Mouse (Mus musculus): ENCODE results near the gene Olfr648.

DNA sequence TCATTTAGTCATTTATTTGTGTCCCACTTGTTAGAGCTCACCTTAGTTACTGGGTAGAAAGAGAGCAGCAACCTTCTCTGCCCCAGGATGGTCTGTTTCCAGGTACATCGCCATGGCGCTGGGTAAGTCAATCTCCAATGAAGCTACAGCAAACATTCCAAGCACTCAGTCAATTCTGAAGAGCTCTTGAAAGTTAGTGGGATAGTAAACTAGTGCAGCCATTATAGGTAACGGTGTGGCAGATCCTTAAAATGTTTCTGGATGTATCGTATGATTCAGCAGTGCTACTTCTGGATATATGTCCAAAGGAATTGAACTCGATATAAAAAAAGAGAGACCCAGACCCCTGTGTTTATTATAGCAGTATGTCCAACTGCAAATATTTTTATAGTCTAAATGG, 45.9 kb downstream of the Olfr648 start, which contains the start of gene Olfr643:
- TF ChIP-seq CTCF (IDR thresholded peaks at IDR 0.05) (no peak), EP300 (IDR thresholded peaks at IDR 0.05) (no peak)
